Mouse (Mus musculus) cortical plate, adult 2 months (tissue): ENCODE measurements around the gene Kif23. TPM values are rescaled to one million over a fixed set of nuclear protein-coding genes. Genes with fewer than 3 reads are reported as not detected.

Experiments used
- H3K27ac ChIP-seq: fragments of 200-500 bp; 2 replicates; pipeline ENCODE4 v1.5.1; 2012; ENCODE audit warnings: low read length, control low read depth, inconsistent platforms; ENCODE audit not compliant: insufficient read depth
- H3K4me1 ChIP-seq: fragments of 200-500 bp; 2 replicates; pipeline ENCODE4 v1.6.1; 2011; ENCODE audit warnings: low read length; ENCODE audit not compliant: control insufficient read depth, insufficient read depth
- H3K4me3 ChIP-seq: fragments of 200-500 bp; 2 replicates; pipeline ENCODE4 v1.5.1; 2011; ENCODE audit warnings: mild to moderate bottlenecking, low read length, control low read depth; ENCODE audit not compliant: insufficient read depth
- CTCF ChIP-seq: fragments of 200-500 bp; IDR thresholded peaks from 2 replicates; pipeline ENCODE4 v1.5.1; 2011; ENCODE audit warnings: mild to moderate bottlenecking, control low read depth, low read length; ENCODE audit not compliant: insufficient read depth; ENCODE audit errors: extremely low read depth
- POLR2A ChIP-seq: fragments of 200-500 bp; IDR thresholded peaks from 2 replicates; pipeline ENCODE4 v1.6.1; 2011; ENCODE audit warnings: mild to moderate bottlenecking, low read length, control low read depth; ENCODE audit not compliant: insufficient read depth; ENCODE audit errors: extremely low read depth
- polyA plus RNA-seq: library from polyadenylated mRNA; depleted of rRNA; stranded (reverse); fragments of >200 nt; gene quantifications from 2 replicates; pipeline ENCODE4 v1.2.3, GENCODE M21; 2012; rRNA removed

Kif23 gene
- polyA plus RNA-seq, 1 experiment, result 2.2 TPM

- H3K4me1 ChIP-seq, result 0 out of 2 replicates have a peak, but pooled peaks cover 1% of the 10 kb centered on the region
- no peak overlapping the region for H3K4me3 ChIP-seq
- H3K27ac ChIP-seq, result no peak overlapping the region
- TF ChIP-seq POLR2A, result no peak
- TF ChIP-seq CTCF, result no peak
These were observed 74.2 kb downstream of the Kif23 start for GRCm38 (mm10) chr9:61872246-61872941.

DNA sequence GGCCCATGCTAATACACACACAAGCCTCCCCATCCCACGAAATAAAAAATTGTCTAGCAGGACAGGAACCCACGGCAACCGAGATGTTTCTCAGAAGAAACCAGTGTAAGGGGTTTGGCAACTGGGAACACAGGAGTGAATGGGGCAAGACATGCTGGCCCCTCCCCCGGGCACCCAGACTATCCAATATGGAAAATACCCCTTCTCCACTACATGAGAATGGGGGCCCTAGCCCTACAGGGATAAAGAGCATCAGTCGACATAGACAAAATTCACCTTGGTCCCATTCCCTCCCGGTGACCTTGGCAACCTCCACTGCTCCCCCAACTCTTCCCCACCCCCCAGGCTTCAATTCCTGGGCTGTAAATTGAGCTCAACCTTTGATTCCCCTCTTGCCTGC lies 74.7 kb downstream of the Kif23 start:
- Histone ChIP-seq H3K27ac (no peak overlapping the region), H3K4me1 (0 out of 2 replicates have a peak, but pooled peaks cover 1% of the 10 kb centered on the region), H3K4me3 (no peak overlapping the region)
- TF ChIP-seq CTCF, result no peak
- TF ChIP-seq POLR2A, result no peak

GRCm38 (mm10) chr9:61867659-61868058 lies 78.9 kb downstream of the Kif23 start:
- Histone ChIP-seq H3K27ac (no peak overlapping the region), H3K4me1 (0 out of 2 replicates have a peak, but pooled peaks cover 1% of the 10 kb centered on the region)
- no peak for TF ChIP-seq CTCF
- no peak for TF ChIP-seq POLR2A

More at GRCm38 (mm10) chr9:61867659-61868058, 78.9 kb downstream of the Kif23 start:
- no peak overlapping the region for H3K4me3 ChIP-seq

Other genes starting within 250 kb of the Kif23 start
- gene Rplp1, start 32.2 kb downstream of the Kif23 start, polyA plus RNA-seq, result 3,951 and 3,959 TPM in 2 replicates
- 5.5 and 8.5 TPM in 2 replicates for gene Paqr5, start 80.1 kb upstream of the Kif23 start, polyA plus RNA-seq
- gene Glce, start 175.9 kb upstream of the Kif23 start, polyA plus RNA-seq, result 12.8 and 13.0 TPM in 2 replicates